Mouse (Mus musculus): ENCODE measurements at regions not wholly inside any gene's neighbourhood (a gene's known extent, or its start where the extent isn't known, plus 50 kb on each side); places are given as distances from the start of the nearest gene placed in this dataset.
A peak's percentile ranks its signal among the peaks of the same experiment; 100 is the strongest.

DNA sequence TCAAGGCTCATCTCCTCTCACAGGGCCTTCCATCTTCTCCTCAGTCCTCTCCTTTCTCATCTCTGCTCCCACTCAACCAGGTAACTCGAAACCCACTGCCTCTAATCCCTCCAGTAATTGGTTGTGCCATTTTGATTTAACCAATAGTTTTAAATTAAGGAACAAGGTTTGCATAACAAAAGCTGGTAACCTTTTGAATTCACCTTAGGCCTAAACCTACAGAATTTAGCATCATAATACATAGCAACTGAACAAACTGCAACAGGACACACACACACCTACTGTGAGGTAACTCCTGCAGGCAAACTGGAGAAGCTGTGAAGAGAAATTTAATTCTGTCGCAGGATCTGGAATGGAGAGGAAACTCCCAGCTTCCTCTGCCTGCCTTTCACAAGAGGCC, 66.9 kb upstream of the Mboat1 start:
- Histone ChIP-seq H3K4me3 (ENCODE audit: low read depth, low read length) (no peak overlapping the region), H3K27ac (replicated peaks; ENCODE audit: low read depth, low read length) (no peak overlapping the region), H3K36me3 (ENCODE audit: control insufficient read depth, insufficient read depth, low read length) (no peaks in the 10 kb centered on the region), H3K27me3 (replicated peaks; ENCODE audit: control insufficient read depth, insufficient read depth, low read length) (no peaks in the 10 kb centered on the region), H3K4me2 (ENCODE audit: low read depth, low read length) (no peak overlapping the region), H3K4me1 (ENCODE audit: control insufficient read depth, insufficient read depth, low read length) (no peaks in the 10 kb centered on the region), H3K9ac (ENCODE audit: low read depth, low read length) (no peak overlapping the region), H3K9me3 (ENCODE audit: control insufficient read depth, low read length) (no peaks in the 10 kb centered on the region)
- WGBS, result 55% methylated on average over 2 of the region's 2 CpGs
- DNase-seq (ENCODE audit: low spot score) (no peak), ATAC-seq (ENCODE audit: low read depth) (no peak)

DNA sequence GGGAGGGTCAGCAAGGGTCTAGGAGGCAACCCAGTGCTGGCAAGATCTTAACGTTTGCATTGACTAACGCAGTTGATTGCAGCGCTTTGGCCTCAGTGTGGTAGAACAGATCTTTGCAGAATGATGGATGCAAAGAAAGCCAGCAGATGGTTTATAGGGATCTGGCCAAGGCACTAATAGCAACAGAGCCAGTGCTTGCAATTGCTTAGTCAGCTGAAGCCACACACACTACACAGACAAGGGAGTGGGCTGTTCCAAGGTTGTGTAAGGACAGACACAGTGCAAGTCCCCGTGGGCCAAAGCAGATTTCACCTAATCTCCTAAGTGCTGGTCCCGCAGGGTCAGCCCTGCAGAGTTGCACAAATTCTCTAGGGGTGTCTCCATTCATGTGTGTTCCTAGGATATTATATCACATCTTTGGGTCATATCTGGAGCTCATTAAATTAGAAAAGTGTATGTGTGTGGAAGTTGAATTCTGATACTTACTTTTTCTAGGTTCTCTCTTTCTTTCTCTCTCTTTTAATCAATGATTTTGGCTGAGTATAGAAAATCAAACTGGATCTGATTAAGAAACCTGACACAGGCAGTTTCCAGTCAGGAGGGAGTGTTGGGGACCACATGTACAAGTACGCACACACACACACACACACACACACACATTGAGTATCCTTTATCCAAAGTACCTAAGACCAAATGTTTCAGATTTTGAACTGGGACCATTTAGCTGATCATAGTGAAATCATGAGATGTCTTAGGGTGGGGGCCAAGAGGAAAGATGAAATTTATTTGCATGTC, 68.5 kb upstream of the Mboat1 start:
- Histone ChIP-seq H3K4me3 (ENCODE audit: low read depth, low read length) (no peak overlapping the region), H3K9ac (ENCODE audit: low read depth, low read length) (no peak overlapping the region), H3K27ac (replicated peaks; ENCODE audit: low read depth, low read length) (no peak overlapping the region), H3K4me2 (ENCODE audit: low read depth, low read length) (no peak overlapping the region), H3K9me3 (ENCODE audit: control insufficient read depth, low read length) (no peaks in the 10 kb centered on the region), H3K36me3 (ENCODE audit: control insufficient read depth, insufficient read depth, low read length) (no peaks in the 10 kb centered on the region), H3K27me3 (replicated peaks; ENCODE audit: control insufficient read depth, insufficient read depth, low read length) (no peaks in the 10 kb centered on the region), H3K4me1 (ENCODE audit: control insufficient read depth, insufficient read depth, low read length) (no peaks in the 10 kb centered on the region)
- DNase-seq (ENCODE audit: low spot score), result peak; percentile 43
- ATAC-seq (ENCODE audit: low read depth), result peak; percentile 60
- WGBS, result 53% methylated on average over 6 of the region's 6 CpGs

GRCm38 (mm10) chr13:30065520-30065919, 70.8 kb upstream of the Mboat1 start:
- no peak overlapping the region for H3K4me2 ChIP-seq (ENCODE audit: low read depth, low read length)
- ATAC-seq (ENCODE audit: low read depth), result no peak
- H3K9ac ChIP-seq (ENCODE audit: low read depth, low read length), result no peak overlapping the region
- no peaks in the 10 kb centered on the region for H3K4me1 ChIP-seq (ENCODE audit: control insufficient read depth, insufficient read depth, low read length)
- 52% methylated on average over 8 of the region's 8 CpGs for WGBS
- H3K9me3 ChIP-seq (ENCODE audit: control insufficient read depth, low read length), result no peaks in the 10 kb centered on the region
- H3K27me3 ChIP-seq (replicated peaks; ENCODE audit: control insufficient read depth, insufficient read depth, low read length), result no peaks in the 10 kb centered on the region
- DNase-seq (ENCODE audit: low spot score), result no peak
- no peak overlapping the region for H3K4me3 ChIP-seq (ENCODE audit: low read depth, low read length)
- H3K36me3 ChIP-seq (ENCODE audit: control insufficient read depth, insufficient read depth, low read length), result no peaks in the 10 kb centered on the region
- no peak overlapping the region for H3K27ac ChIP-seq (replicated peaks; ENCODE audit: low read depth, low read length)

GRCm38 (mm10) chr13:30063741-30064140, 72.5 kb upstream of the Mboat1 start:
- Histone ChIP-seq H3K4me3 (ENCODE audit: low read depth, low read length) (no peak overlapping the region), H3K27ac (replicated peaks; ENCODE audit: low read depth, low read length) (no peak overlapping the region), H3K9ac (ENCODE audit: low read depth, low read length) (no peak overlapping the region), H3K4me2 (ENCODE audit: low read depth, low read length) (no peak overlapping the region), H3K36me3 (ENCODE audit: control insufficient read depth, insufficient read depth, low read length) (no peaks in the 10 kb centered on the region), H3K4me1 (ENCODE audit: control insufficient read depth, insufficient read depth, low read length) (no peaks in the 10 kb centered on the region), H3K27me3 (replicated peaks; ENCODE audit: control insufficient read depth, insufficient read depth, low read length) (no peaks in the 10 kb centered on the region), H3K9me3 (ENCODE audit: control insufficient read depth, low read length) (no peaks in the 10 kb centered on the region)
- WGBS, result 71% methylated on average over 3 of the region's 3 CpGs
- ATAC-seq (ENCODE audit: low read depth), result no peak
- DNase-seq (ENCODE audit: low spot score), result no peak

DNA sequence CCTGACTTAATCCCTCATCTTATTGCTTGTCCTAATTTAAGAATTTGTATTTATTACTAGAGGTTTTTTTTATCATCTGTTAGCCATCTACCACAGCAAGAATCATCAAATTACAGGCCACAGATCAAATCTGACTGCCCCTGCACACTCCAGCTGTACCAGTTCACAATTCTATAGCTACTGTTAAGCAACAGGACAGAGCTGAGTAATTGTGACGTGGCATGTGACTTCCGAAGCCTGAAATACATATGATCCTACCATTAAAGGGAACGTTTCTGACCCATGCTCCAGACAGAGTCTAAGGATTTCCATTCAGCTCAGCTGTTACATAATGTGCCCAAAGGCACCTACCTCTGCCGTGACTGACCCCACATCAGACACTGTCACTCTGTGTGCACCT, 74.0 kb upstream of the Mboat1 start:
- 49% methylated on average over 4 of the region's 4 CpGs for WGBS
- no peak overlapping the region for H3K27ac ChIP-seq (replicated peaks; ENCODE audit: low read depth, low read length)
- no peak for ATAC-seq (ENCODE audit: low read depth)

DNA sequence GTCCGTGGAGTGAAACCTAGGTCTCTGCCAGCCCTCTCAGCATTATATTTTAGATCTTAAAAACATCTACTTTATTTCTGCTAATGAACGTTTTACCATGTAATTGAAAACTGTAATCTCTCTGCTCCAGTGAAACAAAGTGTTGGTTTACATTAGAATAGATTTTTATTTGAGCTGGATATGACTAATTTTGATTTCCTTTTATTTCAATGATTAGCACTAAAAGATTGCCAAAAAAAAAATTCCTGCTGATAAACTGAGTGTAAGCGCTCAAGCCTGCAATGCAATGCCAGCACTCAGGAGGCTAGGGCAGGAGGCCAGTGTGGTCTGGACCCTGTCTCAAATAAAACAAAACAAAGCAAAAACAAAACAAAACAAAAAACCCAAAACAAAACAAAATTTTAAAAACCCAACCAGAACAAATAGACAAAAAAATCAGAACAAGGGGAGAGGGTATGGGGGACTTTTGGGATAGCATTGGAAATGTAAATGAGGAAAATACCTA, 69.3 kb upstream of the E2f3 start:
- Histone ChIP-seq H3K27me3 (replicated peaks; ENCODE audit: control insufficient read depth, insufficient read depth, low read length) (no peaks in the 10 kb centered on the region), H3K4me3 (ENCODE audit: low read depth, low read length) (no peak overlapping the region), H3K4me1 (ENCODE audit: control insufficient read depth, insufficient read depth, low read length) (no peaks in the 10 kb centered on the region), H3K4me2 (ENCODE audit: low read depth, low read length) (no peak overlapping the region), H3K36me3 (ENCODE audit: control insufficient read depth, insufficient read depth, low read length) (no peaks in the 10 kb centered on the region), H3K9ac (ENCODE audit: low read depth, low read length) (no peak overlapping the region), H3K27ac (replicated peaks; ENCODE audit: low read depth, low read length) (no peak overlapping the region), H3K9me3 (ENCODE audit: control insufficient read depth, low read length) (no peaks in the 10 kb centered on the region)
- 77% methylated on average over 3 of the region's 3 CpGs for WGBS
- DNase-seq (ENCODE audit: low spot score), result no peak
- no peak for ATAC-seq (ENCODE audit: low read depth)

More for the DNA sequence above, 74.0 kb upstream of the Mboat1 start:
- Histone ChIP-seq H3K4me1 (ENCODE audit: control insufficient read depth, insufficient read depth, low read length) (no peaks in the 10 kb centered on the region), H3K9me3 (ENCODE audit: control insufficient read depth, low read length) (no peaks in the 10 kb centered on the region), H3K9ac (ENCODE audit: low read depth, low read length) (no peak overlapping the region), H3K4me2 (ENCODE audit: low read depth, low read length) (no peak overlapping the region), H3K36me3 (ENCODE audit: control insufficient read depth, insufficient read depth, low read length) (no peaks in the 10 kb centered on the region), H3K4me3 (ENCODE audit: low read depth, low read length) (no peak overlapping the region), H3K27me3 (replicated peaks; ENCODE audit: control insufficient read depth, insufficient read depth, low read length) (no peaks in the 10 kb centered on the region)
- no peak for DNase-seq (ENCODE audit: low spot score)

GRCm38 (mm10) chr13:30051891-30052550, 66.2 kb upstream of the E2f3 start:
- no peaks in the 10 kb centered on the region for H3K36me3 ChIP-seq (ENCODE audit: control insufficient read depth, insufficient read depth, low read length)
- no peaks in the 10 kb centered on the region for H3K4me1 ChIP-seq (ENCODE audit: control insufficient read depth, insufficient read depth, low read length)
- H3K9me3 ChIP-seq (ENCODE audit: control insufficient read depth, low read length), result no peaks in the 10 kb centered on the region
- no peak for ATAC-seq (ENCODE audit: low read depth)
- H3K27me3 ChIP-seq (replicated peaks; ENCODE audit: control insufficient read depth, insufficient read depth, low read length), result no peaks in the 10 kb centered on the region
- no peak overlapping the region for H3K27ac ChIP-seq (replicated peaks; ENCODE audit: low read depth, low read length)
- WGBS, result 54% methylated on average over 16 of the region's 16 CpGs
- no peak for DNase-seq (ENCODE audit: low spot score)
- H3K4me2 ChIP-seq (ENCODE audit: low read depth, low read length), result no peak overlapping the region
- no peak overlapping the region for H3K9ac ChIP-seq (ENCODE audit: low read depth, low read length)
- H3K4me3 ChIP-seq (ENCODE audit: low read depth, low read length), result no peak overlapping the region

DNA sequence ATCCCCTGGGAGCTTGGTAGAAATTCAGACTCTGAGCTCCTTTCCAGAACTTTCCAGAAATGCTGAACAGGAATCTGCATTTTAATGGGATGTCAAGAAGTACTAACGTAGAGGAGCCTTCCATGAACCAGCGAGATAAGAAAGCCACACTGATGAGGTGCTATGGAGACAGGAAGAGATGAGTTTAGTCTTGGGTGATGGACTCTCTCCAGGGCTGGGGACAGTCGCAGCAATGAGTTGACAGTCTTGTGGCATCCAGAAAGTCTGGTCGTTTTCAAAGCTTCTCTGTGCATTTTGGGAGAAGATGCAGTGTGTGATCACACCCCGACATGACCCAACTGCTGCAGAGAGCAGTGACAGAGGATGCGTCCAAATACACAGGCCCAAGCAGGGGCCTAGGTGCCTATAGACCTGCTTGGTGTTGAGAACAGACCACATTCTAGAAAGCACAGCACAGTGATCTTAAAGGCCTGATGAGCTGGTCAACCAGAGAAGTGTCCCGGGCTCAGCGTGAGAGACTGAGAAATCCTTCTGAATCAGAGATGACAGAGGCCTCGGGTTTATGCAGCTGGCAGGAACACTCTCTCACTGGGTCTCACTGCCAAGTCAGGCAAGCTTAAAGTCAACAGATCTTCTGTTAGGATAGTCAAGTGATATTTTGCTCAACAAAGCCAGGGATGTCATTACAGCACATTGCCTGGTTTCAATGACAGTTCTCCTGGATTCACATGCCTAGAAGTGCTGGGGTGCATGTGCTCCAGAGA, 65.1 kb upstream of the E2f3 start:
- Histone ChIP-seq H3K36me3 (ENCODE audit: control insufficient read depth, insufficient read depth, low read length) (no peaks in the 10 kb centered on the region), H3K27ac (replicated peaks; ENCODE audit: low read depth, low read length) (no peak overlapping the region), H3K4me2 (ENCODE audit: low read depth, low read length) (no peak overlapping the region), H3K4me3 (ENCODE audit: low read depth, low read length) (no peak overlapping the region), H3K27me3 (replicated peaks; ENCODE audit: control insufficient read depth, insufficient read depth, low read length) (no peaks in the 10 kb centered on the region), H3K9me3 (ENCODE audit: control insufficient read depth, low read length) (no peaks in the 10 kb centered on the region), H3K4me1 (ENCODE audit: control insufficient read depth, insufficient read depth, low read length) (no peaks in the 10 kb centered on the region), H3K9ac (ENCODE audit: low read depth, low read length) (no peak overlapping the region)
- DNase-seq (ENCODE audit: low spot score), result no peak
- WGBS, result 82% methylated on average over 9 of the region's 9 CpGs
- ATAC-seq (ENCODE audit: low read depth), result no peak
